Mouse (Mus musculus): ENCODE data around the gene Nrtn. TPM values are rescaled to one million over a fixed set of nuclear protein-coding genes. Genes with fewer than 3 reads are reported as not detected.
A peak's percentile ranks its signal among the peaks of the same experiment; 100 is the strongest.

Nrtn gene
- polyA plus RNA-seq, 1 experiment = 5.1 TPM

GRCm38 (mm10) chr17:56716655-56717362 lies 40.5 kb downstream of the Nrtn start:
- peaks cover 6% of the 10 kb centered on the region; the same call in 1 of the 2 replicates for H3K4me1 ChIP-seq (ENCODE audit: control insufficient read depth, insufficient read depth, insufficient read length, low read length)
- H3K27ac ChIP-seq (replicated peaks; ENCODE audit: low read depth, low read length) = peak overlapping the region; percentile 21
- peak overlapping the region; percentile 80 for H3K4me3 ChIP-seq (ENCODE audit: insufficient read depth, low read depth, low read length)

- H3K4me3 ChIP-seq (ENCODE audit: insufficient read depth, low read depth, low read length) = peak overlapping the region; percentile 72
- H3K4me1 ChIP-seq (ENCODE audit: control insufficient read depth, insufficient read depth, insufficient read length, low read length) = peaks cover 6% of the 10 kb centered on the region; the same call in 1 of the 2 replicates
- H3K27ac ChIP-seq (replicated peaks; ENCODE audit: low read depth, low read length) = no peak overlapping the region
These were observed 41.2 kb downstream of the Nrtn start for GRCm38 (mm10) chr17:56715914-56716654.

- peaks cover 6% of the 10 kb centered on the region; the same call in 1 of the 2 replicates for H3K4me1 ChIP-seq (ENCODE audit: control insufficient read depth, insufficient read depth, insufficient read length, low read length)
- 0 out of 2 replicates have a peak overlapping the region, but pooled peaks have one; percentile 72 for H3K4me3 ChIP-seq (ENCODE audit: insufficient read depth, low read depth, low read length)
- H3K27ac ChIP-seq (replicated peaks; ENCODE audit: low read depth, low read length) = no peak overlapping the region
These were observed 42.0 kb downstream of the Nrtn start for GRCm38 (mm10) chr17:56715360-56715759.

- Histone ChIP-seq H3K27ac (replicated peaks; ENCODE audit: low read depth, low read length) (no peak overlapping the region), H3K4me1 (ENCODE audit: control insufficient read depth, insufficient read depth, insufficient read length, low read length) (no peaks in the 10 kb centered on the region), H3K4me3 (ENCODE audit: insufficient read depth, low read depth, low read length) (no peak overlapping the region)
These were observed 47.6 kb downstream of the Nrtn start for GRCm38 (mm10) chr17:56709708-56710107.

- no peak overlapping the region for H3K4me3 ChIP-seq (ENCODE audit: insufficient read depth, low read depth, low read length)
- no peak overlapping the region for H3K27ac ChIP-seq (replicated peaks; ENCODE audit: low read depth, low read length)
- H3K4me1 ChIP-seq (ENCODE audit: control insufficient read depth, insufficient read depth, insufficient read length, low read length) = no peaks in the 10 kb centered on the region
These were observed 48.6 kb downstream of the Nrtn start for GRCm38 (mm10) chr17:56708692-56709091.

- no peak overlapping the region for H3K27ac ChIP-seq (replicated peaks; ENCODE audit: low read depth, low read length)
- no peaks in the 10 kb centered on the region for H3K4me1 ChIP-seq (ENCODE audit: control insufficient read depth, insufficient read depth, insufficient read length, low read length)
- H3K4me3 ChIP-seq (ENCODE audit: insufficient read depth, low read depth, low read length) = no peak overlapping the region
These were observed 50.8 kb downstream of the Nrtn start for GRCm38 (mm10) chr17:56706515-56706914.

GRCm38 (mm10) chr17:56703038-56703437 lies 54.3 kb downstream of the Nrtn start:
- no peak overlapping the region for H3K4me3 ChIP-seq (ENCODE audit: insufficient read depth, low read depth, low read length)

More at GRCm38 (mm10) chr17:56703038-56703437, 54.3 kb downstream of the Nrtn start:
- Histone ChIP-seq H3K4me1 (ENCODE audit: control insufficient read depth, insufficient read depth, insufficient read length, low read length) (no peaks in the 10 kb centered on the region), H3K27ac (replicated peaks; ENCODE audit: low read depth, low read length) (no peak overlapping the region)

Other genes starting within 250 kb of the Nrtn start
- gene Znrf4, start 245.1 kb downstream of the Nrtn start, polyA plus RNA-seq (2012; ENCODE audit: insufficient read depth, insufficient read length, missing spikeins) = not detected in 2 replicates
- not detected in 2 replicates for gene Gm20219, start 203.1 kb downstream of the Nrtn start, polyA plus RNA-seq (2012; ENCODE audit: insufficient read depth, insufficient read length, missing spikeins)
- 29.9 and 46.1 TPM in 2 replicates for gene Safb2, start 172.9 kb downstream of the Nrtn start, polyA plus RNA-seq (2012; ENCODE audit: insufficient read depth, insufficient read length, missing spikeins)
- 38.6 and 51.6 TPM in 2 replicates for gene Safb, start 172.7 kb downstream of the Nrtn start, polyA plus RNA-seq (2012; ENCODE audit: insufficient read depth, insufficient read length, missing spikeins)
- 707 and 715 TPM in 2 replicates for gene 2410015M20Rik, start 147.8 kb downstream of the Nrtn start, polyA plus RNA-seq (2012; ENCODE audit: insufficient read depth, insufficient read length, missing spikeins)
- 638 and 747 TPM in 2 replicates for gene Rpl36, start 144.1 kb downstream of the Nrtn start, polyA plus RNA-seq (2012; ENCODE audit: insufficient read depth, insufficient read length, missing spikeins)
- gene Lonp1, start 130.6 kb downstream of the Nrtn start, polyA plus RNA-seq (2012; ENCODE audit: insufficient read depth, insufficient read length, missing spikeins) = 105 and 121 TPM in 2 replicates
- not detected in 2 replicates for gene Catsperd, start 129.4 kb downstream of the Nrtn start, polyA plus RNA-seq (2012; ENCODE audit: insufficient read depth, insufficient read length, missing spikeins)
- gene Ranbp3, start 84.2 kb downstream of the Nrtn start, polyA plus RNA-seq (2012; ENCODE audit: insufficient read depth, insufficient read length, missing spikeins) = 16.4 and 17.4 TPM in 2 replicates
- gene Ndufa11, start 39.8 kb downstream of the Nrtn start, polyA plus RNA-seq (2012; ENCODE audit: insufficient read depth, insufficient read length, missing spikeins) = 597 and 872 TPM in 2 replicates
- 9.9 and 13.8 TPM in 2 replicates for gene Vmac, start 39.5 kb downstream of the Nrtn start, polyA plus RNA-seq (2012; ENCODE audit: insufficient read depth, insufficient read length, missing spikeins)
- 4.6 and 13.1 TPM in 2 replicates for gene Dus3l, start 7.2 kb upstream of the Nrtn start, polyA plus RNA-seq (2012; ENCODE audit: insufficient read depth, insufficient read length, missing spikeins)
- gene Prr22, start 12.7 kb upstream of the Nrtn start, polyA plus RNA-seq (2012; ENCODE audit: insufficient read depth, insufficient read length, missing spikeins) = not detected in 2 replicates
- 2.5 and 3.0 TPM in 2 replicates for gene Rfx2, start 73.5 kb upstream of the Nrtn start, polyA plus RNA-seq (2012; ENCODE audit: insufficient read depth, insufficient read length, missing spikeins)
- gene Acsbg2, start 116.9 kb upstream of the Nrtn start, polyA plus RNA-seq (2012; ENCODE audit: insufficient read depth, insufficient read length, missing spikeins) = not detected in 2 replicates
- gene 1700061G19Rik, start 117.9 kb upstream of the Nrtn start, polyA plus RNA-seq (2012; ENCODE audit: insufficient read depth, insufficient read length, missing spikeins) = not detected in 2 replicates
- gene Mllt1, start 177.9 kb upstream of the Nrtn start, polyA plus RNA-seq (2012; ENCODE audit: insufficient read depth, insufficient read length, missing spikeins) = 9.9 and 14.9 TPM in 2 replicates
- gene Acer1, start 224.6 kb upstream of the Nrtn start, polyA plus RNA-seq (2012; ENCODE audit: insufficient read depth, insufficient read length, missing spikeins) = not detected in 2 replicates
- 175 and 196 TPM in 2 replicates for gene Clpp, start 232.8 kb upstream of the Nrtn start, polyA plus RNA-seq (2012; ENCODE audit: insufficient read depth, insufficient read length, missing spikeins)
- gene Alkbh7, start 239.8 kb upstream of the Nrtn start, polyA plus RNA-seq (2012; ENCODE audit: insufficient read depth, insufficient read length, missing spikeins) = 57.4 and 68.7 TPM in 2 replicates
- gene Pspn, start 242.5 kb upstream of the Nrtn start, polyA plus RNA-seq (2012; ENCODE audit: insufficient read depth, insufficient read length, missing spikeins) = not detected in 2 replicates